Mouse (Mus musculus) neural tube, embryonic 15.5 days (tissue): ENCODE results near the gene Eef1akmt1. TPM values are rescaled to one million over a fixed set of nuclear protein-coding genes. Genes with fewer than 3 reads are reported as not detected.

ENCODE experiments used
- ATAC-seq: fragments of 200-750 bp; cut with Nextera tagmentation; 2 replicates; pipeline ENCODE4 v1.8.0; 2017; ENCODE audit warnings: mild to moderate bottlenecking, moderate TSS enrichment, moderate library complexity; ENCODE audit not compliant: low FRiP score
- H3K27ac ChIP-seq: fragments of 300-500 bp; sonication (generic); replicated peaks from 2 replicates; pipeline ENCODE4 v1.5.1; 2015; ENCODE audit warnings: mild to moderate bottlenecking, inconsistent platforms
- H3K27me3 ChIP-seq: fragments of 300-500 bp; sonication (generic); replicated peaks from 2 replicates; pipeline ENCODE4 v1.6.1; 2015; ENCODE audit warnings: inconsistent platforms
- H3K36me3 ChIP-seq: fragments of 300-500 bp; sonication (generic); 2 replicates; pipeline ENCODE4 v1.6.1; 2015; ENCODE audit warnings: inconsistent platforms
- H3K4me1 ChIP-seq: fragments of 300-500 bp; sonication (generic); 2 replicates; pipeline ENCODE4 v1.6.1; 2015; ENCODE audit warnings: inconsistent platforms
- H3K4me2 ChIP-seq: fragments of 300-500 bp; sonication (generic); 2 replicates; pipeline ENCODE4 v1.6.1; 2015; ENCODE audit warnings: inconsistent platforms, mild to moderate bottlenecking, moderate library complexity
- H3K4me3 ChIP-seq: fragments of 300-500 bp; sonication (generic); replicated peaks from 2 replicates; pipeline ENCODE4 v1.5.1; 2015; ENCODE audit warnings: mild to moderate bottlenecking, inconsistent platforms
- H3K9ac ChIP-seq: fragments of 300-500 bp; sonication (generic); replicated peaks from 2 replicates; pipeline ENCODE4 v1.6.1; 2015; ENCODE audit warnings: mild to moderate bottlenecking, inconsistent platforms
- H3K9me3 ChIP-seq: fragments of 300-500 bp; sonication (generic); replicated peaks from 2 replicates; pipeline ENCODE4 v1.6.1; 2016; ENCODE audit warnings: inconsistent platforms
- WGBS: fragments of 180-500 bp; shearing (Covaris S2); methylation state at CpG from one replicate; pipeline ENCODE4 v1.1.7; 2015; ENCODE audit warnings: mixed read lengths; 5-methylcytosine and 5-hydroxymethylcytosine counted together
- polyA plus RNA-seq: library from polyadenylated mRNA; unstranded; fragments of >200 nt; fragmentation: Nextera tagmentation; extraction: Ambion mirVana; gene quantifications from 2 replicates; pipeline ENCODE4 v1.2.1, GENCODE M21; 2015

Gene Eef1akmt1
- 99.3 and 104 TPM in 2 replicates for polyA plus RNA-seq

DNA sequence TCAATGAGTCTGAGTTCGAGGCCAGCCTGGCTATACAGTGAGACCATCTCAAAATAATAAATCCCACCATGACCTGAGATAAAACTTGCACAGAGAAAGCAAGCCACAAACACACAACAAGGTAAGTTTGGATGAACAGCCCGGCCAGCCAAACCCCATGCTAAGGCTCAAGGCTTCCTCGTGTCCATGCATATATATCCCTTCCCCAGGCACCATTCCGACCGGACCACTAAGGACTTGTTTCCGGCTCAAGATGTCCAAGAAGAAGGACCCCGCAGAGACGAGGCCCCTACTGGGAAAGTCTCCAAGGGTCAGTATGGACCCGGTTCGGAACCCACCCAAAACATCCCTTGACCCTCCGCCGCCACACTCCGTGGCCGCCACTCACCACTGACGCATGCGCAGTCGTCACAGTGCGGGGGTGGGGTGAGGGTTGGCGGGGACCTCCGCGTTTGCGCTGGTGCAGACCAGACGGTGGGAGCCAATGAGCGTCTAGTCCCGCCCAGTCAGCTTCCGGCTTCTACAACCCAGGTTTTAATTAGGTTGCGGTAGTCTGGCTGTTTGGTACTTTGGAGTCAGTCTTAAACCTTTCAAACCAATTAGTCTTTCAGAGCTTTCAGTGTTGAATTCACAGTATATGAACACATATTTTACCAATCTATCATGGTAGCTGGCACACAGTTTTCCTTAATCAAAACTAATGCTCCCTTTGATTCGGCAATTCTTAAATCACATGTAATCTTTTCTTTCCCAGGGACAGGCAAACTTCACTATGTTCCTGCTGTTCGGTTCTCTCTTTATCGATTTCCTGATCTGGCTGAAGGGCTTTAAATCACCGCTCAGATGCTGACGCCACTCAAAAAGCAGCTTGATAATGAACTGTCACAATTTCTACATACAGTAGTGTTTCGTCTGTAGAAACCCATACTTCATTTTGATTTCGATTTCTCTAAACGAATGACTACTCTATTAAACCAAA lies at the start of gene Eef1akmt1:
Gene Eef1akmt1 (minus strand): TSS at position 458 of the 979 bp plus-strand sequence.
- ATAC-seq, result peak; percentile 100
- 0 out of 2 replicates have a peak, but pooled peaks cover 4% of the 10 kb centered on the region for H3K9me3 ChIP-seq
- H3K4me3 ChIP-seq, result peak within 1 kb of the TSS; percentile 73
- H3K4me2 ChIP-seq, result peak within 1 kb of the TSS; percentile 62
- WGBS, result 10% methylated on average over 35 of the region's 35 CpGs
- peaks cover 4% of the 10 kb centered on the region; the same call in 1 of the 2 replicates for H3K36me3 ChIP-seq
- H3K9ac ChIP-seq, result peak within 1 kb of the TSS; percentile 83
- H3K27me3 ChIP-seq, result no peaks in the 10 kb centered on the region
- peaks cover 6% of the 10 kb centered on the region for H3K4me1 ChIP-seq
- H3K27ac ChIP-seq, result peak within 1 kb of the TSS; percentile 82

DNA sequence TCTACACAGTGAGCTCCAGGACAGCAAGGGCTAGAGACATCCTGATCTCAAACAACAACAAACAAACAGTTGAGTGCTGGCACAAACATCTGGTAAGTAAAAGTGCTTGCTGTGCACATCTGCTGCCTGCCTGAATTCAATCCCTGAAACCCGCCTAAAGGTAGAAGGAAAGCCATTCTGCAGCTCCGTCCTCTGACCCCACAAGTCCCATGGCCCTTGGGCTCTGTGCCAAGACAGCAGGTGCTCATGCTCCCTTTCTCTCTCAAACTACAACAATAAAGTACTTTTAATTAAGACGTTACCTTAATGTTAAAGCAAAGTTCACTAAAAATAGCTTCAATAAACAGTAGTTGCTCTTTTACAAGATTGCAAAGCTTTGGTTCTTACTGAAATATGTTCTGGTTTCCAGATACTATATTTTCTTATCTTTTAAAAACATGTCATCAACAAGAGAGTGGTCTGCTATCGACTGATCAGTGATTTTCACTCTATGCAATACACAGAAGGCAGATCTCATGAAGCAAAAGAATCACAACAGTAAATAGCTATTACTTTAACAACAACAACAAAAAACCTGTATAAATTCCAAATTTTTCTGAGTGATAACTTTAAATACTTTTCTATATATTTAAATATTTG lies 49.3 kb upstream of the Eef1akmt1 start:
- no peak for ATAC-seq
- Histone ChIP-seq H3K4me2 (no peak overlapping the region), H3K9me3 (no peaks in the 10 kb centered on the region), H3K4me3 (no peak overlapping the region), H3K36me3 (peaks cover 15% of the 10 kb centered on the region), H3K27me3 (no peaks in the 10 kb centered on the region), H3K27ac (no peak overlapping the region), H3K9ac (no peak overlapping the region), H3K4me1 (no peaks in the 10 kb centered on the region; the same call in 1 of the 2 replicates)
- 46% methylated on average over 4 of the region's 4 CpGs for WGBS

DNA sequence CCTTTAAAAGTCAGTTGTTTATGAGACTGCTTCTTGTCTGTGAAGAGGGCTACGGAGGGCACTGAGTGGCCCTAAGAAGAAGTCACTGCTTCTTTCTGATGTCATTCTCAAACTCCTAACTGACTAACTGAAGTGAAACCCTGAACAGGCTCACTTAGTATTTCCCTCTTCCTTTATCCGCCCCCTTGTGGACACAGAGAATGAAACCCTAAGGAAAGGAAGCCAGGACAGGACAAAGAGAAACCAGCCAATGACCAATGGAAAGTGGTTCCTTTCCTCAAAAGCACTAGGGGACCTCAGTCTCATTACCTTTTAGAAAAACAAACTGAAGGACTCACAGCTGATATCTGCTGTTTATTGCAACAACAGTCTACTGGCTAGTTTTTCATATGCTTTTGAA lies 48.1 kb upstream of the Eef1akmt1 start:
- no peak for ATAC-seq

DNA sequence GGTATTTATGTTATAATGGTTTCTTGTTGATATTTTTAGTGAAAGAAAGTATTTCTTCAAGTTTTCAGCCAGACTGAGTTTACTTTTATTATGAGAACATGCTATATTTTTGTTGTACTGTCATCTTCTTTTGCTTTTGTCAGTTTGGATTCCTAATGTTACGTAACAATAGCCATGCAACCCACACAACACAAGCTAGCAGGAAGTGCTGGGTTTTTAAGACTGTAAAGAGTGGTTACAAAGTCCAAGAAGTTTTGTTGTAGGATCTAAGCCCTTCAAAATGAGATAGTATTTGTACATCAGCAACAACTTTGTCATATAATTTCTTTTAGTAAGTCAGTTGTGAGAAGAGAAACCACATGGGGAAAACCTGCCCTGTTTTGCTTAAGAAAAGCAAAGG lies 46.3 kb upstream of the Eef1akmt1 start:
- no peak for ATAC-seq
- H3K9me3 ChIP-seq, result no peaks in the 10 kb centered on the region
- no peaks in the 10 kb centered on the region; the same call in 1 of the 2 replicates for H3K4me1 ChIP-seq
- no peaks in the 10 kb centered on the region for H3K27me3 ChIP-seq
- no peak overlapping the region for H3K4me2 ChIP-seq
- no peak overlapping the region for H3K27ac ChIP-seq
- H3K4me3 ChIP-seq, result no peak overlapping the region
- 0 out of 2 replicates have a peak, but pooled peaks cover 3% of the 10 kb centered on the region for H3K36me3 ChIP-seq
- 98% methylated on average over 1 of the region's 1 CpGs for WGBS
- no peak overlapping the region for H3K9ac ChIP-seq

More for the DNA sequence above, 48.1 kb upstream of the Eef1akmt1 start:
- H3K4me1 ChIP-seq, result no peaks in the 10 kb centered on the region; the same call in 1 of the 2 replicates
- no peaks in the 10 kb centered on the region for H3K9me3 ChIP-seq
- H3K27me3 ChIP-seq, result no peaks in the 10 kb centered on the region
- H3K4me3 ChIP-seq, result no peak overlapping the region
- 0 out of 2 replicates have a peak, but pooled peaks cover 9% of the 10 kb centered on the region for H3K36me3 ChIP-seq
- 55% methylated on average over 2 of the region's 2 CpGs for WGBS
- no peak overlapping the region for H3K27ac ChIP-seq
- H3K4me2 ChIP-seq, result no peak overlapping the region
- H3K9ac ChIP-seq, result no peak overlapping the region

DNA sequence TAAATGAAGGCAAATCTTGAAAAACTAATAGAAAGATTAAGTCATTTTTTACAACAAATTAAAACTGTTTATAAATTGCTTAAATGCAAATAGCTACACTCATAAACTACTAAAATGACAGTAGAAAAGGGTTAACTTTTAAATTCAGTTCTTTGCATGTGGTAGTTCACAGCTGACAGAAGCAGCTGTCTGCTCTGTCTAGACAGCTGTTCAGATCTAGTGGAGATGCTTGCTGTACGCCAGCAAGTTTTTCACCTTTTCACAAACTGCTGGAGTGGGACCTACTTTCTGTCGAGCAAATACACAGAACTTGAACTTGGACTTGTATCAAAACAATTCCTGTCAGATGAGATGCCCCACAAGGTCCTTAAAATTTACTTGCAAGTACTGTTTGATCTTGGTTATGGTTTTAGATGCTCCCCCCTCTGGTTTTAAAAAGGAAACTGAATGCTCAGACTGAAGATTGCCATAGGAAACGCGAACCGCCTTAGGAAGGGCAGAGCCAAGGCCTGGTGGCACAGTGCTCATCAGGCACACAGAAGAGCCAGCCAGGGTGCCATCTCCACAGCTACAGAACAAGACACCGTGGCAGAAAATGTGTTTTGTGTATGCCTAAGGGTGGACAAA lies 45.0 kb upstream of the Eef1akmt1 start:
- peak overlapping the region; percentile 33; the same call in 1 of the 2 replicates for H3K27ac ChIP-seq
- H3K9ac ChIP-seq, result no peak overlapping the region
- H3K4me2 ChIP-seq, result no peak overlapping the region
- no peak overlapping the region for H3K4me3 ChIP-seq
- WGBS, result 75% methylated on average over 6 of the region's 6 CpGs
- no peaks in the 10 kb centered on the region for H3K27me3 ChIP-seq
- no peaks in the 10 kb centered on the region; the same call in 1 of the 2 replicates for H3K4me1 ChIP-seq
- no peak for ATAC-seq
- H3K36me3 ChIP-seq, result no peaks in the 10 kb centered on the region
- H3K9me3 ChIP-seq, result no peaks in the 10 kb centered on the region

DNA sequence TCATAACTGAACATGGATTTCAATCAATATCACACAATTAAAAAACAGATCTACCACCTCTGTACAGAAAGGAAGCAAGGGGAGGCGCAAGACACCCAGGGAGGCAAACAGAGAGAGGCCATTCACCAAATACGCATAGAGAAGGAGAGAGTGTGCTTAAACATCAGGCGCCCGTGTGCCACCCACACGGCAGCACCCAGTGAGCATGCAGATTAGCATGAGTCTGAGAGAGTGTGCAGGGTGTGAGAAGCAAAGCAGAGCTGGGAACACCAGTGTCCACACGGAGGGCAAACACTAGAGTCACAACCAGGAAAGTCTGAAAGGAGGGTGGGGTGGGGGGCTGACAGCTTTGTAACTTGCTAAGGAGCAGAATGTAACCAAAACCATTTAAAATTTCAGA lies 44.4 kb upstream of the Eef1akmt1 start:
- H3K27me3 ChIP-seq, result no peaks in the 10 kb centered on the region
- WGBS, result 73% methylated on average over 6 of the region's 6 CpGs
- no peak for ATAC-seq
- H3K9me3 ChIP-seq, result no peaks in the 10 kb centered on the region
- H3K4me2 ChIP-seq, result no peak overlapping the region
- no peaks in the 10 kb centered on the region for H3K36me3 ChIP-seq
- no peak overlapping the region for H3K4me3 ChIP-seq
- H3K9ac ChIP-seq, result no peak overlapping the region
- H3K4me1 ChIP-seq, result no peaks in the 10 kb centered on the region; the same call in 1 of the 2 replicates
- H3K27ac ChIP-seq, result no peak overlapping the region

DNA sequence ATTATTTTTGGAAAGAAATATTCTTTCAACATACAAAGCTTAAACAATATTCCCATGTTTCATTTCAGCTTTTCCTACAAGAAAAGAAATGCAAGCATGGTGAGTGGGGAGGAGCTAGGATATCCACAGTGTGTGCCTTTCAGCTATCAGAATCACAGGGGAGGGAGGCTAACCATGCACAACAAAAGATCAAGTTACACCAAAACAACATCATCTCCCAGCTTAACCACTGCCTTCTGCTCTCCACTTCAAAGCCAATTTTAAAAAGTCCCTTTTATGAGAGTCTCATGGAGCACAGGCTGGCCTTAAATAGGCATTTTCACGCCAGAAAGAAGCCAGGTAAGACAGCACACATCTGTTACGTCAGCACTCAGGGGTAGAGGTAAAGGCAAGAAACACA lies 39.6 kb upstream of the Eef1akmt1 start:
- 59% methylated on average over 2 of the region's 2 CpGs for WGBS
- no peak overlapping the region for H3K4me3 ChIP-seq
- H3K4me1 ChIP-seq, result peaks cover 4% of the 10 kb centered on the region; the same call in 1 of the 2 replicates
- H3K27me3 ChIP-seq, result no peaks in the 10 kb centered on the region
- no peak for ATAC-seq
- no peak overlapping the region for H3K4me2 ChIP-seq
- H3K27ac ChIP-seq, result no peak overlapping the region
- no peaks in the 10 kb centered on the region for H3K36me3 ChIP-seq
- no peak overlapping the region for H3K9ac ChIP-seq
- H3K9me3 ChIP-seq, result no peaks in the 10 kb centered on the region

DNA sequence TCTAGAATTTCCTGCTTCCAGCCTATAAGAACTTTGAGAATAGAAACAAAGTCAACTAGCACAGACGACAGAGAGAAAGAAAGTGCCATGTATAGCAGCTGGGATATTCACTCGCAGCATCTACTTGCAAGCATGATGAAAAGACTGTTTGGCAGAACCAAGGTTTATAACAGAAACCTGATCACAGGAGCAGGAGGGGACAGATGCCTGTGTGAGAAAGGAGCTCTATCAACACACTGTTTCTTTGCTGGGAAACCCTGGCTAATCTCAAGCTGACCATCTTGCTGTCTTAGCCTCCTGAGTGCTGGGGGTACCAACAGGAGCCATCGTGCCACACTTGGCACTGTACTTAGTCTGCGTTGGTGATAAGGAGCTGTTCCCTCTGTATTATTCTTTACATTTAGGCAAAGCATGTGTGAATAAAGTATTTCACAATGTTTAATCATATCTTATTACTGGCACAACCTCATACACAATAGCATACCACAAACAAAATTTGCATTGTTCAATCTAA lies 38.5 kb upstream of the Eef1akmt1 start:
- no peaks in the 10 kb centered on the region for H3K9me3 ChIP-seq
- H3K36me3 ChIP-seq, result no peaks in the 10 kb centered on the region
- no peak for ATAC-seq
- H3K4me3 ChIP-seq, result no peak overlapping the region
- no peak overlapping the region for H3K9ac ChIP-seq
- H3K4me2 ChIP-seq, result no peak overlapping the region
- H3K4me1 ChIP-seq, result peaks cover 4% of the 10 kb centered on the region; the same call in 1 of the 2 replicates
- H3K27ac ChIP-seq, result no peak overlapping the region
- 85% methylated on average over 4 of the region's 4 CpGs for WGBS
- no peaks in the 10 kb centered on the region for H3K27me3 ChIP-seq

DNA sequence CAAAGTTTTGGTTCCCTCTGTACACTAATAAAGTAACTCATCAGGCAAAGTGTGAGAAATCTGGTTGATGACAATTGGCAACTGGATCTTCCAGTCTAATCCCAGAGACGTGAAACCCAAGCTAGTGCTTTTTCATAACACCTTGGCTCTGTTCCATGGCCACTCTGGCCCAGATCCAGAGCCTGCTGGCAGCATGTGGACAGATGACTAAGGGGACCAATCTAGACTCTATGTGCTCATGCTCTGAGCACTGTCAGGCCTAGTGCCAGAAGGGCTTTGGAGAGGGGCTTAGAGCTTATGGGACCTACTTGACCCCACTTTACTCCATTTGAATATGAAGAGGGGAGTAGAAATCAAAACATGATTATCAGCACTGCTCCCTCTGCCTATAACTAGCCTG lies 36.1 kb upstream of the Eef1akmt1 start:
- Histone ChIP-seq H3K27ac (no peak overlapping the region), H3K9ac (no peak overlapping the region), H3K27me3 (no peaks in the 10 kb centered on the region), H3K4me3 (no peak overlapping the region), H3K9me3 (no peaks in the 10 kb centered on the region), H3K36me3 (peaks cover 14% of the 10 kb centered on the region), H3K4me2 (no peak overlapping the region), H3K4me1 (peaks cover 4% of the 10 kb centered on the region; the same call in 1 of the 2 replicates)
- peak; percentile 83 for ATAC-seq
- WGBS, result 29% methylated on average over 1 of the region's 1 CpGs

DNA sequence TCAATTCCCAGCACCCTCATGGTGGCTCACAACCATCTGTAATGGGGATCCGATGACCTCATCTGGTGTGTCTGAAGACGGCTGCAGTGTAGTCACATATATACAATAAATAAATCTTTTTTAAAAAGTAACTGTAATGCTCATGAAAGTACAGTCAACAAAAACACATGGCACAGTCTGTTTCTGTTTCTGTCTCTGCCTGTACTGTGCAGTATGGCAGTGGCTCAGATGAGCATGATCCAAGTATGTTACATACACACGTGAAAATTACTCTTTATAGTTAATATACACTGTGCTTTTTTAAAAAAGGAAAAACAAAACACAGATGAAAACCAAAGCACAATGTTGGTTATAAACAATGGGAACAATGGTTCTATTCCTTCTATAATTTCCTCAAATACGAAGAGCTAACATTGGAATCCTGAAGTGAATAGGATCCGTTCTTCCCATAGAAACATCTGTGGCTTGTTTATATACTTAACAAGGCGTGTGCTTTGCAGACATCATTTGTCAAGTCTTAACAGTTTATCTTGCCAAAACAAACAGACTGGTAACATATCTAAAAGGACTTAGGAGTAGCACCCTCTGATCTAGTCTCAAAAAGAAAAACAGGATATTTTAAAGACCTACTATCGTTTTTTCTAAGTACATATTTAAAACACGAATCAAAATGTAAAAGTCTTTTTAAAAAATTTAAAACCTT lies 35.4 kb upstream of the Eef1akmt1 start:
- Histone ChIP-seq H3K36me3 (peaks cover 19% of the 10 kb centered on the region), H3K27ac (no peak overlapping the region), H3K4me3 (no peak overlapping the region), H3K9me3 (no peaks in the 10 kb centered on the region), H3K4me1 (peaks cover 4% of the 10 kb centered on the region; the same call in 1 of the 2 replicates), H3K27me3 (no peaks in the 10 kb centered on the region), H3K4me2 (no peak overlapping the region), H3K9ac (no peak overlapping the region)
- WGBS, result 82% methylated on average over 8 of the region's 8 CpGs
- no peak for ATAC-seq

DNA sequence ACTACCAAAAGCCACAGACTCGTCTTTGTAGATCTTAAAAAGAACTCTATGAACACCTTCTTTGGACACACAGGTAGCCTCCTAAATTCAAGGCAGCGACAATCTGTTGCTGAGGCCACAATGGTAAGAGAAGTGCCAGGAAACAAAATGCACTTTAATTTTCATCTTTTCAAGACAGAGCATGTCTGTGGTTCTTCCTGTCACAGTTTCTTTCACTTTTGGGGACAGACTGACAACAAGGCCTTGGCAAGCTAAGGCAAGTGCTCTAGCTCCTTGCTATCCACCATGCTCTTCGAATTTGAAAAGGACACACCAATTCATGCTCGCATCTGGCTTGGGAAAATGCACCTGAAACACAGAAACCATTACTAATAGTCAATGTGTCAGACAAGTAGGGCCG lies 21.9 kb upstream of the Eef1akmt1 start:
- no peaks in the 10 kb centered on the region for H3K27me3 ChIP-seq
- H3K36me3 ChIP-seq, result peaks cover 64% of the 10 kb centered on the region
- H3K9ac ChIP-seq, result no peak overlapping the region
- whole genome bisulfite sequencing, result 94% methylated on average over 5 of the region's 5 CpGs
- H3K4me3 ChIP-seq, result no peak overlapping the region
- H3K9me3 ChIP-seq, result no peaks in the 10 kb centered on the region
- no peak overlapping the region for H3K27ac ChIP-seq
- H3K4me1 ChIP-seq, result no peaks in the 10 kb centered on the region
- no peak for ATAC-seq
- no peak overlapping the region for H3K4me2 ChIP-seq
